Mouse (Mus musculus) kidney, postnatal 0 days (tissue): ENCODE measurements around the gene Tbc1d1. TPM values are rescaled to one million over a fixed set of nuclear protein-coding genes. Genes with fewer than 3 reads are reported as not detected.

Source experiments
- ATAC-seq: fragments of 200-750 bp; cut with Nextera tagmentation; replicated peaks from 2 replicates; pipeline ENCODE4 v1.8.0; 2017; ENCODE audit warnings: low read depth, moderate number of reproducible peaks, moderate TSS enrichment, moderate library complexity; ENCODE audit not compliant: low FRiP score
- DNase-seq: peaks from one replicate; pipeline ENCODE4 v3.0.0-alpha.2; 2016; ENCODE audit warnings: low spot score
- H3K27ac ChIP-seq: fragments of 300-500 bp; sonication (generic); 2 replicates; pipeline ENCODE4 v1.5.1; 2014; ENCODE audit warnings: mild to moderate bottlenecking
- H3K27me3 ChIP-seq: fragments of 300-500 bp; sonication (generic); 2 replicates; pipeline ENCODE4 v1.6.1; 2014; ENCODE audit warnings: low read length, mixed read lengths; ENCODE audit not compliant: insufficient read depth
- H3K36me3 ChIP-seq: fragments of 300-500 bp; sonication (generic); 2 replicates; pipeline ENCODE4 v1.6.1; 2014; ENCODE audit warnings: low read length, mixed read lengths; ENCODE audit not compliant: insufficient read depth
- H3K4me1 ChIP-seq: fragments of 300-500 bp; sonication (generic); replicated peaks from 2 replicates; pipeline ENCODE4 v1.6.1; 2014; ENCODE audit warnings: antibody characterized with exemption, low read length, mixed read lengths; ENCODE audit not compliant: insufficient read depth
- H3K4me2 ChIP-seq: fragments of 300-500 bp; sonication (generic); 2 replicates; pipeline ENCODE4 v1.6.1; 2014; ENCODE audit warnings: mild to moderate bottlenecking, low read length, moderate library complexity, mixed read lengths
- H3K4me3 ChIP-seq: fragments of 300-500 bp; sonication (generic); replicated peaks from 2 replicates; pipeline ENCODE4 v1.5.1; 2014; ENCODE audit warnings: low read depth, low read length
- H3K9ac ChIP-seq: fragments of 300-500 bp; sonication (generic); 2 replicates; pipeline ENCODE4 v1.6.1; 2014; ENCODE audit warnings: low read depth, low read length
- H3K9me3 ChIP-seq: fragments of 300-500 bp; sonication (generic); replicated peaks from 2 replicates; pipeline ENCODE4 v1.6.1; 2016; ENCODE audit warnings: low read length, inconsistent platforms, mixed read lengths
- CTCF ChIP-seq: IDR thresholded peaks from 2 replicates; pipeline ENCODE4 v1.5.1; 2016; ENCODE audit warnings: antibody characterized with exemption, low read depth, mild to moderate bottlenecking, moderate library complexity
- WGBS: fragments of 180-500 bp; shearing (Covaris S2); extraction: QIAGEN DNeasy Blood & Tissue Kit; methylation state at CpG from one replicate; pipeline ENCODE4 v1.1.7; 2014; 5-methylcytosine and 5-hydroxymethylcytosine counted together
- polyA plus RNA-seq: library from polyadenylated mRNA; unstranded; fragments of >200 nt; fragmentation: Nextera tagmentation; extraction: Ambion mirVana; gene quantifications from 2 replicates; pipeline ENCODE4 v1.2.1, GENCODE M21; 2015

The Tbc1d1 gene
- polyA plus RNA-seq, 1 experiment from 2014 or later: 26.2 TPM

GRCm38 (mm10) chr5:64379829-64380228, 223.7 kb downstream of the Tbc1d1 start:
- Histone ChIP-seq H3K27ac (peak overlapping the region; percentile 84; the same call in 1 of the 2 replicates), H3K4me3 (no peak overlapping the region), H3K4me1 (peaks cover 26% of the 10 kb centered on the region), H3K36me3 (no peaks in the 10 kb centered on the region), H3K9me3 (no peaks in the 10 kb centered on the region), H3K27me3 (no peaks in the 10 kb centered on the region), H3K9ac (no peak overlapping the region), H3K4me2 (no peak overlapping the region)
- TF ChIP-seq CTCF: no peak
- DNase-seq: no peak
- 78% methylated on average over 5 of the region's 5 CpGs for WGBS
- no peak for ATAC-seq

DNA sequence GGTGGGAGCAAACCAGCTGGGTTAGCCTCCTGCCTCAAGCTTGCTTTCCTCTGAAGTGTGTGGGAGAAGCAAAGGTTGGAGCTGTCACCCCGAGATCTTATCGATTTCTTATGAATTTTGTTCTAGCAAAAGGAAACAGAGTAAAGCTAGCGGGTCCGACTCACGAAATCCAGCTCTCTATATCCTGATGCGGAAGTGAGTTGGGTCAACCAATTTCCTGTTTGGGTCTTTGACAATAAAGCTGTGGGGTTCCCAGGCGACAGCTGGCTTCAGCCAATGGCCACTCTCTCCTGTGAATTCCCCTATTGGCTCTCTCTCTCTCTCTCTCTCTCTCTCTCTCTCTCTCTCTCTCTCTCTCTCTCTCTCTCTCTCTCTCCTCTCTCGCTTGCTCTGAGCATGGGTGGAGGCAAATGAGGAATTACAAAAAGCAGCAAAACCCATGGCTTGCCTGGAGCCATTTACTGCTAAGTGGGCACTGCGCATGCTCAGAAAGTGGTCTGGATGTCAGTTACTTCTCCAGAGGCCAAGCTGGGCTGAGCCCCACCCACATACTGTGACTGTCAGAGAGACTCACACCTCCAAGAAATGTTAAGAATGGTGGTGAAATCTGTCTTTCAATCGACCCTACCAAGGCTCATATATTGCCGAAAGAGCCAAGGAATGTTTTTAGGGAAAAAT, 224.7 kb downstream of the Tbc1d1 start:
- Histone ChIP-seq H3K4me3 (no peak overlapping the region), H3K4me2 (no peak overlapping the region), H3K27ac (peak overlapping the region; percentile 57; the same call in 1 of the 2 replicates), H3K9ac (no peak overlapping the region), H3K9me3 (no peaks in the 10 kb centered on the region), H3K36me3 (no peaks in the 10 kb centered on the region), H3K4me1 (peaks cover 26% of the 10 kb centered on the region), H3K27me3 (no peaks in the 10 kb centered on the region)
- ATAC-seq (no peak), DNase-seq (peak; percentile 74)
- no peak for TF ChIP-seq CTCF
- WGBS: 54% methylated on average over 11 of the region's 11 CpGs

DNA sequence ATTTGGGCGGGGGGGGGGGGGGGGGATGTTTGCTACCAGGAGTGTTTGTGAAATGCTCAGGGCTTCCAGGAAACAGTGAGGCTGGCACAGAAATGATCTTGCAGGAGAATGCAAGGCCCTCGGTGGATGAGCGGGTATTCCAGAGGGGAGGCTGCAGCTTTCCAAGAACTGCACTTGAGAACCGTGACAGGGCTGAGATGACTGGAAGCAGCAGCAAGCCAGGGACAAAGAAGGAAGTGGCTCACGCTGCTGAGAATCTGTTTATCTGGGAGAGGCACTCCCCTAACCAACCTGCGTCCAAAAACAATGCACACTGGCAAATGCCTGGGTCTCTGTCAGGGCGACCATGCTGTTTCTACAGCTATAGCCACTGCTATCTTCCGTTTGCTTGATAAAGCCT, 225.4 kb downstream of the Tbc1d1 start:
- H3K9me3 ChIP-seq: no peaks in the 10 kb centered on the region
- H3K4me2 ChIP-seq: no peak overlapping the region
- H3K4me1 ChIP-seq: peaks cover 26% of the 10 kb centered on the region
- no peaks in the 10 kb centered on the region for H3K27me3 ChIP-seq
- 49% methylated on average over 8 of the region's 8 CpGs for WGBS
- no peaks in the 10 kb centered on the region for H3K36me3 ChIP-seq
- H3K4me3 ChIP-seq: no peak overlapping the region
- H3K9ac ChIP-seq: no peak overlapping the region
- ATAC-seq: no peak
- H3K27ac ChIP-seq: peak overlapping the region; percentile 47; the same call in 1 of the 2 replicates
- no peak for DNase-seq
- no peak for TF ChIP-seq CTCF

DNA sequence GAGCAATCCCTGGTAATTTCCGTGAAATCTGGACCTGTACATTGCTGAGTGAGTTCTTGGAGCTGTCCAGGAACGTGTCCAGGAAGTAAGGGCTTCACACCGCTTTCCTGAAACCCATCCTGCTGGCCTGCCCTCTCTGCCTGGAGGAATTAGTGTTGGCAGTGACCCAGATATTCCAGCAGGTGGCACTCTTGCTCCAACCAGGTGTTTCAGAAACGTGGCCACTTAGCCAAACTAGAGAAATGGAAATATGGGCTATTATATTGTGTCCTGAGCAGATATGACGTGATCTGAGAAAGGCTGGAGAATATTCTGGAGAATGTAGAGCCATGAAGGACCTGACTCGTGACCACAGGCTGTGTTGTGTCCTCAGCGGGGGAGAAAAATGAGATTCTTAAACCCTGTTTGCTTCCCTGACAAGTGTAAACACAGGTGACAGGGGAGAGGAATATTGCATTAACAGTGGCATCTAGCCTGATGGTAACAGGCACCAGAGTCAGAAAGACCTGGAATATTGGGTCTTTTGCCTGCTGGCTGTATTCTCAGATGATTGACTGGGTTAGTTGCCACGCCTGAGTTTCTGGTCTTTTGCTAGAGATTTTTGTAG, 226.4 kb downstream of the Tbc1d1 start:
- peaks cover 26% of the 10 kb centered on the region for H3K4me1 ChIP-seq
- no peaks in the 10 kb centered on the region for H3K9me3 ChIP-seq
- H3K4me2 ChIP-seq: no peak overlapping the region; the same call in 1 of the 2 replicates
- no peak overlapping the region for H3K9ac ChIP-seq
- peak; percentile 90 for DNase-seq
- 13% methylated on average over 8 of the region's 8 CpGs for WGBS
- ATAC-seq: peak; percentile 73
- no peak overlapping the region for H3K4me3 ChIP-seq
- H3K27ac ChIP-seq: peak overlapping the region; percentile 1; the same call in 1 of the 2 replicates
- no peaks in the 10 kb centered on the region for H3K36me3 ChIP-seq
- no peaks in the 10 kb centered on the region for H3K27me3 ChIP-seq
- peak; percentile 100 for TF ChIP-seq CTCF

- Histone ChIP-seq H3K9me3 (no peaks in the 10 kb centered on the region), H3K4me2 (no peak overlapping the region), H3K4me3 (no peak overlapping the region), H3K36me3 (no peaks in the 10 kb centered on the region), H3K4me1 (peaks cover 28% of the 10 kb centered on the region), H3K27me3 (no peaks in the 10 kb centered on the region), H3K27ac (peak overlapping the region; percentile 1; the same call in 1 of the 2 replicates), H3K9ac (no peak overlapping the region)
- DNase-seq: no peak
- TF ChIP-seq CTCF: peak; percentile 13; the same call in 1 of the 2 replicates
- ATAC-seq: no peak
- WGBS: 38% methylated on average over 4 of the region's 4 CpGs
These were observed 227.1 kb downstream of the Tbc1d1 start for GRCm38 (mm10) chr5:64383215-64383614.

- DNase-seq: no peak
- H3K9ac ChIP-seq: no peak overlapping the region
- H3K4me3 ChIP-seq: no peak overlapping the region
- H3K27me3 ChIP-seq: no peaks in the 10 kb centered on the region
- H3K9me3 ChIP-seq: no peaks in the 10 kb centered on the region
- no peak overlapping the region for H3K4me2 ChIP-seq
- no peak for ATAC-seq
- H3K4me1 ChIP-seq: peaks cover 25% of the 10 kb centered on the region
- 78% methylated on average over 6 of the region's 6 CpGs for WGBS
- H3K36me3 ChIP-seq: no peaks in the 10 kb centered on the region
- no peak overlapping the region for H3K27ac ChIP-seq
- no peak for TF ChIP-seq CTCF
These were observed 228.4 kb downstream of the Tbc1d1 start for GRCm38 (mm10) chr5:64384546-64384945.
